Mouse (Mus musculus) induced T-regulatory cell, adult 2 months (primary cell): ENCODE measurements around the gene Adra2c.

Experiments
- DNase-seq: peaks from one replicate; pipeline ENCODE4 v3.0.0-alpha.2; 2012; ENCODE audit warnings: low read depth

The Adra2c gene

GRCm38 (mm10) chr5:35278019-35278418 is at the start of gene Adra2c:
TSS of gene Adra2c (plus strand) at chr5:35278319.
- no peak for DNase-seq

GRCm38 (mm10) chr5:35233142-35233541 is 45.0 kb upstream of the Adra2c start:
- DNase-seq, result no peak

- DNase-seq, result no peak
Observed at GRCm38 (mm10) chr5:35237757-35238156, 40.4 kb upstream of the Adra2c start.

GRCm38 (mm10) chr5:35238627-35239026 is 39.5 kb upstream of the Adra2c start:
- no peak for DNase-seq

GRCm38 (mm10) chr5:35241556-35241955 is 36.6 kb upstream of the Adra2c start:
- DNase-seq, result no peak

- peak; percentile 24 for DNase-seq
Observed at GRCm38 (mm10) chr5:35244204-35244603, 33.9 kb upstream of the Adra2c start.

- DNase-seq, result no peak
Observed at GRCm38 (mm10) chr5:35245555-35246273, 32.4 kb upstream of the Adra2c start.

- no peak for DNase-seq
Observed at GRCm38 (mm10) chr5:35254964-35255716, 23.0 kb upstream of the Adra2c start.

GRCm38 (mm10) chr5:35263716-35264115 is 14.4 kb upstream of the Adra2c start:
- DNase-seq, result no peak

- DNase-seq, result no peak
Observed at GRCm38 (mm10) chr5:35267486-35267885, 10.6 kb upstream of the Adra2c start.

- DNase-seq, result no peak
Observed at GRCm38 (mm10) chr5:35275356-35275755, 2.8 kb upstream of the Adra2c start.

- no peak for DNase-seq
Observed at GRCm38 (mm10) chr5:35278741-35279695, 899 bp downstream of the Adra2c start.

- no peak for DNase-seq
Observed at GRCm38 (mm10) chr5:35279696-35280001, 1.5 kb downstream of the Adra2c start.

GRCm38 (mm10) chr5:35280002-35280782 is 2.1 kb downstream of the Adra2c start:
- peak; percentile 17 for DNase-seq

- peak; percentile 4 for DNase-seq
Observed at GRCm38 (mm10) chr5:35280783-35281165, 2.7 kb downstream of the Adra2c start.

GRCm38 (mm10) chr5:35285281-35285680 is 7.2 kb downstream of the Adra2c start:
- DNase-seq, result no peak

GRCm38 (mm10) chr5:35286190-35286589 is 8.1 kb downstream of the Adra2c start:
- DNase-seq, result no peak

- DNase-seq, result peak; percentile 8
Observed at GRCm38 (mm10) chr5:35299621-35300020, 21.5 kb downstream of the Adra2c start.

GRCm38 (mm10) chr5:35304191-35304590 is 26.1 kb downstream of the Adra2c start:
- DNase-seq, result no peak

GRCm38 (mm10) chr5:35305332-35305731 is 27.2 kb downstream of the Adra2c start:
- no peak for DNase-seq

- no peak for DNase-seq
Observed at GRCm38 (mm10) chr5:35306692-35307091, 28.6 kb downstream of the Adra2c start.

- DNase-seq, result no peak
Observed at GRCm38 (mm10) chr5:35309853-35310252, 31.7 kb downstream of the Adra2c start.
